Mouse (Mus musculus): Measurements from ENCODE around the gene Spindoc. TPM values are rescaled to one million over a fixed set of nuclear protein-coding genes. Genes with fewer than 3 reads are reported as not detected.
A peak's percentile ranks its signal among the peaks of the same experiment; 100 is the strongest.

Gene Spindoc
- 44.9 and 48.0 TPM in 2 replicates for polyA plus RNA-seq (2016; fragmentation: Nextera tagmentation; extraction: Ambion mirVana)

GRCm38 (mm10) chr19:7382903-7383865 is at the start of gene Spindoc:
TSS of gene Spindoc (minus strand) at chr19:7382994.
- H3K4me1 ChIP-seq (replicated peaks) = peaks cover 41% of the 10 kb centered on the region
- no peaks in the 10 kb centered on the region for H3K27me3 ChIP-seq (ENCODE audit: insufficient read depth, poor library complexity, severe bottlenecking)
- H3K4me3 ChIP-seq = peak within 1 kb of the TSS; percentile 92
- peak within 1 kb of the TSS; percentile 99 for H3K27ac ChIP-seq
- 1% methylated on average over 52 of the region's 52 CpGs for WGBS
- peaks cover 8% of the 10 kb centered on the region for H3K9me3 ChIP-seq
- peak; percentile 99 for DNase-seq (ENCODE audit: low spot score)
- H3K36me3 ChIP-seq = peaks cover 36% of the 10 kb centered on the region

GRCm38 (mm10) chr19:7425398-7425775 is 42.6 kb upstream of the Spindoc start:
- 0 out of 2 replicates have a peak, but pooled peaks cover 3% of the 10 kb centered on the region for H3K9me3 ChIP-seq
- 60% methylated on average over 3 of the region's 3 CpGs for whole genome bisulfite sequencing
- peaks cover 14% of the 10 kb centered on the region; the same call in 1 of the 2 replicates for H3K27me3 ChIP-seq (ENCODE audit: insufficient read depth, poor library complexity, severe bottlenecking)
- peak; percentile 17 for DNase-seq (ENCODE audit: low spot score)
- H3K4me1 ChIP-seq (replicated peaks) = peaks cover 49% of the 10 kb centered on the region
- H3K4me3 ChIP-seq = no peak overlapping the region
- H3K27ac ChIP-seq = no peak overlapping the region
- H3K36me3 ChIP-seq = peaks cover 100% of the 10 kb centered on the region

DNA sequence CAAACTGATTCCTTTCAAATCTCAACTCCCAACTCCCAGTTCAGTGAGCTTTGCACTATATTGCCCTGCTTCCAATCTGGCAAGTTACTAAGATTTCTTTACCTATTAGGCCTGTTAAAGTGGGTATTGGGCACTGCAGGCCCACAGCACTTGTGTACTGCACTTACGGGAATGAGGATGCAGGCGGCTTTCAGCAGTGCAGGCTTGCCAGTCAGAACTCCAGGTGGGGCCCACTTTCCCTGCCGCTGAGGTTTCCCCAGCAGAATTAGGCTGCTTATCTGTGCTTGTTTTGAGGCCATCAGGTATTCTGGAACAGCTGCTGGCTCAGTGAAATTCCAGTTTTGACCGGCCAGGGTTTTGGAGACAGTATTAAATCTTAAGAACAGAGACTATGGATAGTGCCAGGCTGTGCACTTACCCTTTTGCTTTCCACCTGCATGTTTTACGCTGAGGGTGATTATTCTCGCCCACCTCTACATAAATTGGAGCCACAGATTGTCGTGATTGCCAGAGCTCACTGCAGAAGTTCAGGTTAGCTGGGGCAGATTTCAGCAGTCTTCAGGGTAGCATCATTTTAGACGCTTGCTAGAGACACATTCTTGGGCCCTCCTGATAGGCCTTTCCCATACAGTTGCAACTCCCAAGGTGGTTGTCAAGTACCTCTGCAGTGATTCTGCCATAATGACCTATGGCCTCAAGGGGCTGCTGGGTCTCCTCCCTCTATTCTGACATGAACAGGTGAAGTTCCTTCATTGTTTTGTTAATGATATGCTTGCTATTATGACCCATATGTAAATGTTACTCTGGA is 42.0 kb upstream of the Spindoc start:
- peaks cover 19% of the 10 kb centered on the region; the same call in 1 of the 2 replicates for H3K27me3 ChIP-seq (ENCODE audit: insufficient read depth, poor library complexity, severe bottlenecking)
- H3K9me3 ChIP-seq = 0 out of 2 replicates have a peak, but pooled peaks cover 3% of the 10 kb centered on the region
- peaks cover 55% of the 10 kb centered on the region for H3K4me1 ChIP-seq (replicated peaks)
- H3K4me3 ChIP-seq = 0 out of 2 replicates have a peak overlapping the region, but pooled peaks have one; percentile 47
- peaks cover 100% of the 10 kb centered on the region for H3K36me3 ChIP-seq
- H3K27ac ChIP-seq = no peak overlapping the region
- peak; percentile 23 for DNase-seq (ENCODE audit: low spot score)
- 73% methylated on average over 8 of the region's 8 CpGs for WGBS

DNA sequence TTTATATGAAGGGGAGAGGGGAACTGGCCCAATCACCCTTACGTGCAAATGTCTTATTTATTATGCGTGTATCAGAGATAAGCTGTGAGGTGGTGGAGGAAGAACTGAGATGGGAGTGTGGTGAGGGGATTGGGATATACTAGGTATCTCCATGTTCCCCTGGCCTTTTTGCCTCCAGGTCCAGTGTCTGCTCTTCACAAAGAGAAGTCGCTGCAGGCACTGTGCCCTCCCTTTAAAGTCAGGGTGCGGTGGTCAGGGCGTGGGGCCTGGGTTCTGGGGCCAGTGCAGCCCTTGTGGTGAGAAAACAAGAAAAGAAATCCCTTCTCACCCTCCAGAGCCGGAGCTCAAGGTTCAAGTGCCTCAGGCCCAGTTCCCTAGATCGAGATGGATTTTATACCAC is 41.3 kb upstream of the Spindoc start:
- Histone ChIP-seq H3K36me3 (peaks cover 97% of the 10 kb centered on the region), H3K4me3 (0 out of 2 replicates have a peak overlapping the region, but pooled peaks have one; percentile 47), H3K27ac (peak overlapping the region; percentile 88; the same call in 1 of the 2 replicates), H3K27me3 (ENCODE audit: insufficient read depth, poor library complexity, severe bottlenecking) (peaks cover 19% of the 10 kb centered on the region; the same call in 1 of the 2 replicates), H3K4me1 (replicated peaks) (peaks cover 61% of the 10 kb centered on the region), H3K9me3 (0 out of 2 replicates have a peak, but pooled peaks cover 3% of the 10 kb centered on the region)
- DNase-seq (ENCODE audit: low spot score) = no peak
- WGBS = 65% methylated on average over 7 of the region's 7 CpGs

DNA sequence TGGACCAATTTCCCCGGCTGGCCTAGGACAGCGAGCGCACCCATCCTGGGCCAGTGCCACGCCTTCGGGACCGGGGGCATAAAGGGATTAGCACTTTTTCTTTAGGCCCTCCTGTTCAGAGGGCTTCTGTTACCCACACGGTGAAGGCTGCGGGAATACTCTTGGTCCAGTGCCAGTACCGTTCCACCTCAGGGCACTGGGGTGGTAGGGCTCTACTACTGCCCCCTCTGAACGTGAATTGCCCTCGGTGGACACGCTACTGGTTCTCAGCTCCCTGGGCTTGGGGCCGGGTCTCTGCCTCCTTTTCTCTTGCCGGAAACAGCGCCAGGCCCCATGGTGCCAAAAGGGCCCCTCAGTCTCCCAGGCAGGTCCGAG is 40.8 kb upstream of the Spindoc start:
- H3K27ac ChIP-seq = peak overlapping the region; percentile 88
- WGBS = 31% methylated on average over 16 of the region's 16 CpGs
- DNase-seq (ENCODE audit: low spot score) = no peak
- H3K36me3 ChIP-seq = peaks cover 92% of the 10 kb centered on the region
- H3K4me1 ChIP-seq (replicated peaks) = peaks cover 66% of the 10 kb centered on the region
- H3K27me3 ChIP-seq (ENCODE audit: insufficient read depth, poor library complexity, severe bottlenecking) = peaks cover 19% of the 10 kb centered on the region; the same call in 1 of the 2 replicates
- 0 out of 2 replicates have a peak, but pooled peaks cover 3% of the 10 kb centered on the region for H3K9me3 ChIP-seq
- H3K4me3 ChIP-seq = peak overlapping the region; percentile 47

GRCm38 (mm10) chr19:7423028-7423655 is 40.3 kb upstream of the Spindoc start:
- 12% methylated on average over 51 of the region's 51 CpGs for WGBS
- peak overlapping the region; percentile 88 for H3K27ac ChIP-seq
- peak; percentile 59 for DNase-seq (ENCODE audit: low spot score)
- H3K27me3 ChIP-seq (ENCODE audit: insufficient read depth, poor library complexity, severe bottlenecking) = peaks cover 19% of the 10 kb centered on the region; the same call in 1 of the 2 replicates
- peaks cover 67% of the 10 kb centered on the region for H3K4me1 ChIP-seq (replicated peaks)
- H3K9me3 ChIP-seq = 0 out of 2 replicates have a peak, but pooled peaks cover 3% of the 10 kb centered on the region
- peak overlapping the region; percentile 47 for H3K4me3 ChIP-seq
- peaks cover 87% of the 10 kb centered on the region for H3K36me3 ChIP-seq

DNA sequence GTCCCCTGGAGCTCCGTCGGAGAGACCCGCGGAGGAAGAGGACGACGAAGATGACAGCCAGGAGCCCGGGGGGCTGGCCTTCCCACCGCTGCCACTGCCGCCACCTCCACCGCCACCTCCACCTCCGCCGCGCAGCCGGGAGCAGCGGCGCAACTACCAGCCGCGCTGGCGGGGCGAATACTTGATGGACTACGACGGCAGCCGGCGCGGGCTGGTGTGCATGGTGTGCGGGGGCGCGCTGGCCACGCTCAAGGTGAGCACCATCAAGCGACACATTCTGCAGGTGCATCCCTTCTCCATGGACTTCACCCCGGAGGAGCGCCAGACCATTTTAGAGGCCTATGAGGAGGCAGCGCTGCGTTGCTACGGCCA is 39.8 kb upstream of the Spindoc start:
- WGBS = 9% methylated on average over 35 of the region's 35 CpGs
- Histone ChIP-seq H3K36me3 (peaks cover 82% of the 10 kb centered on the region), H3K9me3 (0 out of 2 replicates have a peak, but pooled peaks cover 3% of the 10 kb centered on the region), H3K4me3 (peak overlapping the region; percentile 47), H3K27me3 (ENCODE audit: insufficient read depth, poor library complexity, severe bottlenecking) (peaks cover 19% of the 10 kb centered on the region; the same call in 1 of the 2 replicates), H3K4me1 (replicated peaks) (peaks cover 67% of the 10 kb centered on the region), H3K27ac (peak overlapping the region; percentile 88)
- DNase-seq (ENCODE audit: low spot score) = no peak

GRCm38 (mm10) chr19:7421602-7422591 is 39.1 kb upstream of the Spindoc start:
- H3K36me3 ChIP-seq = peaks cover 75% of the 10 kb centered on the region
- H3K27ac ChIP-seq = peak overlapping the region; percentile 88

DNA sequence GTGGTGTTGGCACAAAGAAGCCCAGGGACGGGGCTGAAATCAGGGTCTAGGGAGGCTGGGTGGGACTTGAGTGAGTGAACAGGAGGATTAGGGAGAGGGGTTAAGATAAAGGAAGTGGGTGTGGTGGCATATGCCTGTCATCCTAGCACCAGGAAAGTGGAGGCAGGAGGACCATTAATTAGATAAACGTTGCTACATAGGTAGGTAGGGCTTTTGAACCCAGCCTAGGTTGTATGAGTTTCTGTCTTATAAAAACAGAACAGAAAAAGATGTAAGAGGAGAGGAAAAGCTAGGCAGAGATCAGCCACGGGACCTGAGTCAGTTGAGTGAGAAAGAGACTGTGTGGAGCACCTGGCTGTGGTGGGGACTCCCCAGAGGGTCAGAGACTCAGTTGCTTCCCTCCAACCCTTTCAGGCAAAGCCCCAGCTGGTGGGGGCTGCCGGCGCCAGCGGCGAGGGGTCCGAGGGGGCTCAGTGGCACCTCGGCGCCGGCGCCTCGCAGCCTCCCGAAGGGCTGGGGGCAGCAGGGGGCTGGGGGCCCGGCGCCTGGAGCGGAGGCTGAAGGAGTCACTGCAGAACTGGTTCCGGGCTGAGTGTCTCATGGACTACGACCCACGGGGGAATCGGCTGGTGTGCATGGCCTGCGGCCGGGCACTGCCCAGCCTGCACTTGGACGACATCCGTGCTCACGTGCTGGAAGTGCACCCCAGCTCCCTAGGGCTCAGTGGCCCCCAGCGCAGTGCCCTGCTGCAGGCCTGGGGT is 38.2 kb upstream of the Spindoc start:
- peaks cover 66% of the 10 kb centered on the region for H3K36me3 ChIP-seq
- H3K27ac ChIP-seq = peak overlapping the region; percentile 88
- peaks cover 78% of the 10 kb centered on the region for H3K4me1 ChIP-seq (replicated peaks)
- peaks cover 23% of the 10 kb centered on the region; the same call in 1 of the 2 replicates for H3K27me3 ChIP-seq (ENCODE audit: insufficient read depth, poor library complexity, severe bottlenecking)
- WGBS = 46% methylated on average over 27 of the region's 27 CpGs
- 0 out of 2 replicates have a peak, but pooled peaks cover 3% of the 10 kb centered on the region for H3K9me3 ChIP-seq
- H3K4me3 ChIP-seq = peak overlapping the region; percentile 47
- DNase-seq (ENCODE audit: low spot score) = no peak

More at GRCm38 (mm10) chr19:7421602-7422591, 39.1 kb upstream of the Spindoc start:
- peak overlapping the region; percentile 47 for H3K4me3 ChIP-seq
- H3K9me3 ChIP-seq = 0 out of 2 replicates have a peak, but pooled peaks cover 3% of the 10 kb centered on the region
- peak; percentile 84 for DNase-seq (ENCODE audit: low spot score)
- H3K4me1 ChIP-seq (replicated peaks) = peaks cover 69% of the 10 kb centered on the region
- 6% methylated on average over 48 of the region's 48 CpGs for WGBS
- H3K27me3 ChIP-seq (ENCODE audit: insufficient read depth, poor library complexity, severe bottlenecking) = peaks cover 19% of the 10 kb centered on the region; the same call in 1 of the 2 replicates

DNA sequence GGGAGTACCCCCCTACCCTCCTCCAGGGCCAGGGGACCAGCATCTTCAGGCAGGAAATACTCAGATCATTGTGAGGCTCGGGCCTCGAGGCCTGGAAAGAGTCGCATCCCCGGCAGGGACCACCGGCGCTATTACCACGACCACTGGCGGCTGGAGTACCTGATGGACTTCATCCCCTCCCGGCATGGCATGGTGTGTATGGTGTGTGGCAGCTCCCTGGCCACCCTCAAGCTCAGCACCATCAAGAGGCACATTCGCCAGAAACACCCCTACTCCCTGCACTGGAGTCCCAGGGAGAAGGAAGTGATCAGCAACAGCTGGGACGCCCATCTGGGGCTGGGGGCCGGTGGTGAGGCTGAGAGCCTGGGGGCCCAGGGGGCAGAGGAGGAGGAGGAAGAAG is 37.3 kb upstream of the Spindoc start:
- H3K27ac ChIP-seq = peak overlapping the region; percentile 100
- DNase-seq (ENCODE audit: low spot score) = no peak
- peaks cover 31% of the 10 kb centered on the region for H3K27me3 ChIP-seq (ENCODE audit: insufficient read depth, poor library complexity, severe bottlenecking)
- WGBS = 75% methylated on average over 12 of the region's 12 CpGs
- H3K9me3 ChIP-seq = 0 out of 2 replicates have a peak, but pooled peaks cover 3% of the 10 kb centered on the region
- peak overlapping the region; percentile 90 for H3K4me3 ChIP-seq
- peaks cover 82% of the 10 kb centered on the region for H3K4me1 ChIP-seq (replicated peaks)
- H3K36me3 ChIP-seq = peaks cover 57% of the 10 kb centered on the region

Measured in hindbrain, embryonic 10.5 days (tissue).